Mouse (Mus musculus) R1 (cell line): ENCODE measurements around the gene Slc5a11.

ENCODE experiments used
- DNase-seq: peaks from one replicate; pipeline ENCODE4 v3.0.0-alpha.2; 2018; ENCODE audit warnings: low read depth, low spot score

The Slc5a11 gene

DNA sequence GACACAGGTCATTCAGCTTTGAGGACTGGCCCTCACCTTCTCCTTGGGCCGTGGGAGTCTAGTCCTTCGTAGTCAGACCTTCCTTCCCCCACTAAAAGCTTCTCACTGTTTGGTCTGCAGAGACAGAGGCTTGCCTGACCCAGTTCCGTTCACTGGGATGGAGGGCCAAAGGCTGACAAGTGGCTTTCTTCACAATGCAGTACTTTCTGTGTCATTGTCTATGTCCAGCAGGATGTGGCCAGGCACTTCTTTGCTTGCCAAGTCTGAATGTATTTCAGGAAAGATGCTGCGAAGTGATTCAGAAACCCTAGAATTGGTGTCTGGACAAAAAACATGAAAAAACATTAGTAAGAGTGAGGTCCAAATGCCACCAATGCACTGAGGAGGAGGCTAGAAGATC, 65.2 kb downstream of the Slc5a11 start:
- no peak for DNase-seq

DNA sequence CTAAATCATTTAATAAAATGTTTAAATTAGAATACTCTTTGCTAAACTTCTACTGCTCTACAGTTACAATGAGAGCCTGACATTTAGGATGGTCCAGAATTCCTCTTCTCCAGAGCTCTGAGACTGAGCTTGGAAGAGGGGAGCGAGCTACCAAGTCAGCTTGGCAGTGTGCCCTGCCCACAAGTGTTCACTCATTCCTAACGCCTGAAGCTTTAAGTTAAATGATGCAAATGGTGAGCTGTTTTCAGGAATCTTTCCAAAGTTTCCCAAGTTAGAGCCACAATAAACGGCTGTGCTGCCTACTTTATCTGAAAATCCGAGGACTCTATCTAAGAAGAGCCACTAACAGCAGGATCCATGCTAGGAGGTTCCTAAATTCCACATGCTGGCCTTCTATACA, 69.2 kb downstream of the Slc5a11 start:
- DNase-seq, result no peak

DNA sequence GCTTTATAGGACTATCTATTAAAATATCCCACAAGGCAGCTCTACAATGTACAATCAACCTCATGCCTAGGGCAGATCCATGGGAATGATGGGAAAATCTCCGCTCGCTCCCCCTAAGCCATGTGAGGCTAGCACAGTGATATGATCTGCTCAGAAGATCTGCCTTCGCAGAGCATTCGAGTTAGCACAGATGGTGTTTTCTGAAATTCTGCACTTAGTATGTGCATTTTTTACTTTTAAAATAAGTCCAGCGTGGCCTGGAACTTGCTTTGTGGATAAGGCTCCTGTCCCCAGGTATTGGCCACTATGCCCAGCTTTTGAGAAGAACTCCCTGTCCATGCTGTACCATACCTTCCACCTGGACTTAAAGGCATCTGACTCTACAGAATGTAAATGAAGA, 71.3 kb downstream of the Slc5a11 start:
- no peak for DNase-seq

DNA sequence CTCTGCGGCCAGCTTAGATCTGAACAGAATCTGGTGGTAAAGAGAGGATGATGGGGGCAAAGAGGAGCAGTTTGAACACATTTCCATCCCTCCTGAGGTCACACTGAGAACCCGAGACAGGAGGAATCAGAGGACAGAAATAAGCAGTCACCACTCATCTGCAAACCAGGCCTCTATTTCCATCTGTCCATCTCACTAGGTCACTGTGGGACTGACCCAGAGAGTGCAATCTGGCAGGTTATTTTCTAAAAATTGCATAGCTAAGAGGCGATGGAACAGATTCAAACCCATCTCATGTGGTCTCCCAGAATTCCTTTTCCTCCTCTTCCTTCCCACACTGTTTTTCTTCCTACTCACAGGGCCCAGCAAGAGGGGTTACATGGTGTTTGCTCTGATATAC, 73.3 kb downstream of the Slc5a11 start:
- DNase-seq, result no peak

DNA sequence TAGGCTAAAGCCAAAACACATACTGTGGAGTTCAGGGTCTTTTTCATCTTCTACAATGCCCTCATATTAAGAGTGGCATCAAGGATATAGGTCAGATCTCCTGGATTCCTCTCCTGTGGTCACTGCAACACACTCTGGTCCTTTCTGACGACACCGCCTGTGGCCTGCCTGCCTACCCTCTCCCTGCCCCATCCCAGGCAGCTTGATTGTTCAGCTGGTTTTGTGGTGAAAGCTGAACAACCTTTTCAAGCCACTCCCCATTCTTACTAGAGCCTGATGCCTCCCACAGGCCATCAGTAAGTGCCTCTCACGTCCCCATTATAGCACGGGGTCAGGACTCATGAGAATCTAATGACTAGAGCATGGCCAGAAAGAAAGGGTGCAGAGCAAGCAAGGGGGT, 74.6 kb downstream of the Slc5a11 start:
- DNase-seq, result no peak

DNA sequence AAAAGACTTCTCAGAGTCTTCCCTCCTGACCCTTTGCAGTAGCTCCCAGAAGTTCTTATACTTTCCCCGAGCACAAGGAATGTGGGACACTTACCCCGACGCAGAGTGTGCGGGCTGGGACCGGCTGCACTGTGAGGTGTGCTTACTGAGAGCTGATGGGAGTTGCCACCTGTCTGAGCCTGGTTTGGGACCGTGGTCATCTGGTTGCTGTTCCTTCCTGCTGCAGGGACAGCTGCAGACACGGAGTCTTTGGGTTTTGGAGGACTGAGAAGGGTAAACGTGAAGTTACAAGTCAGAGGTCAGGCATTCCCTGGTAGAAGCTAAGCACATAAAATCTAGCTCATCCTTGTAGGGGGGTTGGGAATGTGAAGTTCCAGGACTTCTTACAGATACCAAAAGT, 77.4 kb downstream of the Slc5a11 start:
- no peak for DNase-seq

DNA sequence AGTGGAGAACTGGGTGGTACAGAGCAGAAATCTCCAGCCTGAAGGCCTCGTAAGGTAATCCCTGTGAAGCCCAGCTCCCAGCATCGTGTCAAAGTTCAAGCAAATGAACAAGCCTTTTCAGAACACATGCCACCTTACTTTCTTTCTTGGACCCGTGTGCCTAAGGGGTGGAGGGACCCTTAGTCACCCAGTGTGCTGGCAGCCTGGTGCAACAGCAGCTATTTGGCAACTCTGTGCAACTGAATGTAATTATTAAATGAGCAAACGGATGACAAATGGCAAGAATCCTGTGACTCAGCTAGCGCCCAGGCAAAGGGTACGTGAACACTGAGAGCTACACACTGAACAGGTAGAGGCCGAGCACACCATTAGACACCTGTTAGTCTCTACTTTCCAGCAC, 79.3 kb downstream of the Slc5a11 start:
- DNase-seq, result no peak

DNA sequence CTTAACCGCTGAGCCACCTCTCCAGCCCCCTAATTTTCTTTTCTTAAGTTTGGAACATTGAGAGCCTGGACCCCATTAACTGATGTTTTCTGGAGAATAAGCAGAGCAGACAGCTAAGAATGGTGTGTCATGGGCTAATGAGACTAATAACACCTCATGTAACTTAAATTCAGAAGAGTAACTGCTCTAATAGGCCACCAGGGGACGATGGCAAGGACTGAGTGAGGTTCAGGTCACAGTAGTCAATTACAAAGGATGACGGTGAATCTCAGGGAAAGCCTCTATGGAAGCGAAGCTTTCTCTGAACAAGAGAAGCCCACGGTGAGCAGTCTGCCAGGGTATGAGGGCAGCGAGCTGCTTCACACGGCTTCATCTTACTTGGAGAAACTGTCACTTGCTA, 80.8 kb downstream of the Slc5a11 start:
- peak; percentile 47 for DNase-seq

DNA sequence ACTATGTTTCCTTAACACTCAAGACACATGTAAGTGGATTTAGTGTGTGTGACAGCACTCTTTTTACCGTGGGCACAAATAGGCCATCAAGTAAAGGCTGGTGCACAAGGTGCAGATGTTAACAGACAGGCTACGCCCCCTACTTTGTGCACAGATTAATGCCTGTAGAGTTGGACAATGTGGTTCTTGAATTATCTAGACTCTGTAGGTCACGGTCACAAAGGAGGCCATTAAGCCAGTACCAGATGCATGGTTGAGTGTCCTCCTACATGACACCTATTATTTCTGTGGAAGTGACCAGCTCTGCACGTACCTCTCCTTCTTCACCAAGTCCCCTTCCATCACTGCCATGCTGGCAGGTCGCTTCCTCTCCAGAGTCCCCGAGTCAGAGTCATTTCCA, 81.5 kb downstream of the Slc5a11 start:
- peak; percentile 56 for DNase-seq

DNA sequence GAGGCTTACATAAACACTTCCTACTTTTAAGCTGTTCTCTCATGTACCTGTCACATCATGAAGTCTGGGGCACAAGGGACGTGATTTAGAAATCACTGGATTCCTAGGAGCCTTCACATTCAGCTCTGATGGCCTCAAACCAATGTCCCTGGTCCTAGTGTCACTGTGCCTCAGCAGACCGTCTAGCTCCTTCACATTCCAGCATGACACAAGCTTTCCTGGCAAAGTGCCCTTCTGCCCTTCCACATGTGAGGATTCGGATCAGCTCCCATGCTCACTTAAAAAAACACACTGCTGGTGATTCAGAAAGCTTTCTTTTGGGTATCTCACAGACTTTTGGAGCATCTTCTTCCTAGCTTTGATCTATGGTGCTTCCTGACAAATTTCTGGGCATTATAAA, 83.6 kb downstream of the Slc5a11 start:
- DNase-seq, result no peak

DNA sequence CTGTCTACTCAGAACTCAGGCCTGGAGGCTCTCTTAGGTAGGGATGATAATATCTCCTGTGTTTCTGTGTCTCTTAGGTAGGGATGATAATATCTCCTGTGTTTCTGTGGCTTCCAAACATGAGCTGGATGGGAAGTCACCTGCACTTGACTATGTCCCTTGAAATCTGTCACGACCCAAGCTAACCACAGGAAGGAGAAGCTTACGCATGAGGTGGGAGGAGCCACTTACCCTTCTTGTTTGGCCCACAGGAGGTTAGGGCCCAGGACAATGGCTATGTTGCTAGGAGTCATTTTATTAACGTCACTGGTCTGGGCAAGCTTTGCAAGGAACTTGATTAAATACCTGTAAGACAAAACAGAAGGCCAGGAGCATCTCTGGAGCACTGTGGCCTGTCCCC, 85.7 kb downstream of the Slc5a11 start:
- no peak for DNase-seq

DNA sequence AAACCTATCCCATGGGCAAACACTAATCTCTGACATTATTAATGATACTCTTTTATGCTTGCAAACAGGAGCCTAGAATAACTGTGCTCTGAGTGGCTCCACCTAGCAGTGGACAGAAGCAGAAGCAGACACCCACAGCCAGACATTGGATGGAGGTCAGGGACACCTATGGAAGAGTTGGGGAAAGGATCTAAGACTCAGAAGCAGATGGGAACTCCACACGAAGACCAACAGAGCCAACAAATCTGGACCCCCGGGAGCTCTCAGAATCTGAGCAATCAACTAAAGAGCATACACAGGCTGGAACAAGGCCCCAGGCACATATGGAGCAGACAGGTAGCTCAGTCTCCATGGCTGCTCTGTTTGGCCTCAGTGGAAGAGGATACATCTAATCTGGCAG, 90.8 kb downstream of the Slc5a11 start:
- DNase-seq, result no peak

DNA sequence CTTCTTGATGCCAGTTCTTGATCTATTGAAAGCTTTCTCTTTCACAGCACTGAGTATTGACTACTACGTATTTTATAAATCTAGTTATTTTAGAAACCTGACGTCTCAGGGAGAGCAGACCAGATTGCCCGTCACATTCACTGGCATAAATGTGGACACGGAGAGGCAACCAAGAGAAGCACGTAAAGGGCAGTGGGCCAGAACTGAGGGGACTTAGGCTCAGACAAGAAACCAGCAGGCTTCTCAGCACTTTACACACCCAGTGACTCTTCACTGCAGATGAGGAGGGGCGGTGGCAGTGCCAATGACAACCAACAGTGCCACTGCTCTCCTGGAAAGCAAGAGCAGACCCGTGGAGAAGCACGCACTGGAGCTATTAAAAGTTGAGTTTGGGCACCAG, 92.7 kb downstream of the Slc5a11 start:
- DNase-seq, result no peak

DNA sequence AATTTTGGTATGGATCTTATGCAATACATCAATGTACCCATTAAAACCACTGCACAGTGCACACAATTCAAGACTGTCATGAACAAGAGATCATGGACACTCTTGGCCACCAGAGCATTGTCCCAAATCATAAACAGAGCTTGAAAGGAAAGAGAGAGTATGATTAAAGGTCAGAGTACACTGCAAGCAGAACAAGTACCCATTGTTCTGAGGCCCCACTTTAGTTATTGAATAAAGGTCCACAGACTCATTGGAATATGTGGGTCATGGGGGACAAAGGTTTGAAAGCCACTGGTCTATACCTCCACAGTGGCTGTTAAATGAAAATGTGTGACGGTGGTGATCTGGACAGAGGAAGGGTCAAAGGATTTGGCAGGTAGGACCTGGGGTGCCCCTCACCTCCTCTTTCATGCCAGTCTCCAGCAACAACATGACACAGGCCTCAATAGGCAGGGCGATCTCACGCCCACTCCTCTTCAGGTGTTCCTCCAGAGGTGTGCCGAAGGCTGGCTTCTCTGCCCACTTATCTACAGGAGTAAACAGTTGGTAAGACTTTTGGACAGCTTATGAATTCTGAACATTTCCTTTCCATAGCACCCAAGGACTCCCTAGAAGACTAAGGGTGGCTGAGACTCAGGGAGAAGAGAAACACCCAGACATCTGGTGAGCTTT, 93.4 kb downstream of the Slc5a11 start:
- DNase-seq, result no peak

DNA sequence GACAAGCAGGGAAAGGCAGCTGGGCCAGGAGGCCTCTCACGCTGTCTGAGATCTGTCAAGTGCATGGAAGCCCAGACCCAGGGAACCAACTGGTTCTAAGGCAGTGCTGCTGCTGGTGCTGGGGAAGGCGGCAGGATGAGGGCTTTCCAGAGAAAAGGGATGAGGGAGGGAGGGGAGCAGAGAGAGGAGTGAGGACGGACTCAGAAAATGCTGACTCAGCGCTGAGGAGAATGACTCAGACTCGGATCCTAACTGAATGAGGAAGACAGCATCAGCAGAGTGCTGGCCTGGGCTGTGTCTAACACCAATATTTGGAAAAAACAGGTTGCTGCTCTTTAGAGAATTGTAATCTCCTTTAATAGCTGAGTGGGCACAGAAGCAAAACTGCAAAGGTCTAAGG, 97.3 kb downstream of the Slc5a11 start:
- DNase-seq, result peak; percentile 32

DNA sequence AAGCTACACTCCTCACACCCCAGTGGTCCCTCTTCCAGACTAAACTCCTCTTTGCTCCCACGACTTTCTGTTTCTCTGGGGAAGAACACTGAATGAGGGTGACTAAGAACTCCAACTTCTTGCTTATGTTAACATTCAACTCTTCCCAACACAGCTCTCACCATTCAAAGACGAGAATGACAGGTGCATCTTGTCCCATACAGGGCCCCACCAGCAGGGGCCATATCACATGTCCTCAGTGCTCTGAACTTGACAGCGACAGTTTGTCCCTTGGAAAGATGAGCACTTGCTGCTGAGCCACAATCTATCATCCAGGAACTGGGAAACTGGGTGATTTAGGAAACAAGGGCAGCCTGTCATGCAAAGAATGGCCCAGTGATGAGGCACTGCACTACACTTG, 98.2 kb downstream of the Slc5a11 start:
- no peak for DNase-seq

DNA sequence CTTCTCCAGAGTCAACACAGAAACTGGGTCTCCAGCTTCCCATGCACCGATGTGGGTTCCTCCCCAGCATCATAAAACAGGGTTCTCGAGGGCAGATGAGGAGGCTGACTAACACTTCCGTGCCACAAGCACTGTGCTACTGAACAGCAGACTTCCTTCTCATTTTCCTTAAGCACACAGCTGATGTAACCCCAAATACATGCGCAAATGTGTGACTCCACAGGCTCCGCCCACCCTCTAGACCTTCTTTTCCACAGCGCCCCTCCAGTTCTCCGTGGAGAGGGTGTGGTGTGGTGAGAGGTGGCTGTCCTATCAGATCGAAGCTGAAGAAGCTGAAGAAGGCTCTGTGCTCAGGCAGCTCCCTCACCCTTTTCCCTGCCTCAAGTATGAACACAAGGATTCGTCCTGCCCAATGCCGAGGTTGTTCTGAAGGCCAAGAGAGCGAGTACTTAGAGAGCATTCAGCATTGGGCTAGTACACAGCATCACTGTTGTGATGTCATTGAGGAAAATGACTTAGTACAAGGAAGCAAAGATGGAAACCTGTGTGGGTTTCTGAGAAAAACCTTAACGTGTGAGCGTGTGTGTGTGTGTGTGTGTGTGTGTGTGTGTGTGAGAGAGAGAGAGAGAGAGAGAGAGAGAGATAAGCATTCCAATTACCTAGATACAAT, 108.0 kb downstream of the Slc5a11 start:
- peak; percentile 48 for DNase-seq
